Mouse (Mus musculus) forebrain, postnatal 0 days (tissue): Measurements from ENCODE around the gene Ccser1. TPM values are rescaled to one million over a fixed set of nuclear protein-coding genes. Genes with fewer than 3 reads are reported as not detected.

Experiments
- ATAC-seq: fragments of 200-750 bp; cut with Nextera tagmentation; 2 replicates; pipeline ENCODE4 v1.8.0; 2017; ENCODE audit warnings: mild to moderate bottlenecking, moderate library complexity
- DNase-seq: peaks from one replicate; pipeline ENCODE4 v3.0.0-alpha.2; 2015
- H3K27ac ChIP-seq: fragments of 300-500 bp; sonication (generic); 2 replicates; pipeline ENCODE4 v1.5.1; 2014; ENCODE audit warnings: low read depth, mild to moderate bottlenecking, antibody characterized with exemption, low read length, moderate library complexity, mixed read lengths
- H3K27me3 ChIP-seq: fragments of 300-500 bp; sonication (generic); 2 replicates; pipeline ENCODE4 v1.6.1; 2014; ENCODE audit warnings: mild to moderate bottlenecking, low read length, mixed read lengths; ENCODE audit not compliant: insufficient read depth
- H3K36me3 ChIP-seq: fragments of 300-500 bp; sonication (generic); 2 replicates; pipeline ENCODE4 v1.6.1; 2014; ENCODE audit warnings: mild to moderate bottlenecking, moderate library complexity; ENCODE audit not compliant: insufficient read depth
- H3K4me1 ChIP-seq: fragments of 300-500 bp; sonication (generic); 2 replicates; pipeline ENCODE4 v1.6.1; 2014; ENCODE audit warnings: antibody characterized with exemption; ENCODE audit not compliant: insufficient read depth
- H3K4me2 ChIP-seq: fragments of 300-500 bp; sonication (generic); 2 replicates; pipeline ENCODE4 v1.6.1; 2014; ENCODE audit warnings: low read depth, mild to moderate bottlenecking, moderate library complexity
- H3K4me3 ChIP-seq: fragments of 300-500 bp; sonication (generic); 2 replicates; pipeline ENCODE4 v1.5.1; 2014; ENCODE audit warnings: low read depth, low read length, mixed read lengths
- H3K9ac ChIP-seq: fragments of 300-500 bp; sonication (generic); 2 replicates; pipeline ENCODE4 v1.6.1; 2014; ENCODE audit warnings: mild to moderate bottlenecking
- H3K9me3 ChIP-seq: fragments of 300-500 bp; sonication (generic); 2 replicates; pipeline ENCODE4 v1.6.1; 2016; ENCODE audit warnings: low read length
- CTCF ChIP-seq: sonication (generic); IDR thresholded peaks from 2 replicates; pipeline ENCODE4 v1.5.1; 2016; ENCODE audit warnings: antibody characterized with exemption, control low read depth, low read depth
- WGBS: fragments of 180-500 bp; shearing (Covaris S2); extraction: QIAGEN DNeasy Blood & Tissue Kit; methylation state at CpG from one replicate; pipeline ENCODE4 v1.1.7; 2014; 5-methylcytosine and 5-hydroxymethylcytosine counted together
- polyA plus RNA-seq: library from polyadenylated mRNA; unstranded; fragments of >200 nt; fragmentation: Nextera tagmentation; extraction: Ambion mirVana; gene quantifications from 2 replicates; pipeline ENCODE4 v1.2.1, GENCODE M21; 2015
- total RNA-seq: library from RNA; depleted of rRNA; stranded (reverse); fragments of >200 nt; gene quantifications from 2 replicates; pipeline ENCODE4 v1.2.3, GENCODE M21; 2014

Ccser1 gene
- total and polyA plus RNA-seq, 2 experiments from 2014 or later, result 14.4 to 58.1 TPM

DNA sequence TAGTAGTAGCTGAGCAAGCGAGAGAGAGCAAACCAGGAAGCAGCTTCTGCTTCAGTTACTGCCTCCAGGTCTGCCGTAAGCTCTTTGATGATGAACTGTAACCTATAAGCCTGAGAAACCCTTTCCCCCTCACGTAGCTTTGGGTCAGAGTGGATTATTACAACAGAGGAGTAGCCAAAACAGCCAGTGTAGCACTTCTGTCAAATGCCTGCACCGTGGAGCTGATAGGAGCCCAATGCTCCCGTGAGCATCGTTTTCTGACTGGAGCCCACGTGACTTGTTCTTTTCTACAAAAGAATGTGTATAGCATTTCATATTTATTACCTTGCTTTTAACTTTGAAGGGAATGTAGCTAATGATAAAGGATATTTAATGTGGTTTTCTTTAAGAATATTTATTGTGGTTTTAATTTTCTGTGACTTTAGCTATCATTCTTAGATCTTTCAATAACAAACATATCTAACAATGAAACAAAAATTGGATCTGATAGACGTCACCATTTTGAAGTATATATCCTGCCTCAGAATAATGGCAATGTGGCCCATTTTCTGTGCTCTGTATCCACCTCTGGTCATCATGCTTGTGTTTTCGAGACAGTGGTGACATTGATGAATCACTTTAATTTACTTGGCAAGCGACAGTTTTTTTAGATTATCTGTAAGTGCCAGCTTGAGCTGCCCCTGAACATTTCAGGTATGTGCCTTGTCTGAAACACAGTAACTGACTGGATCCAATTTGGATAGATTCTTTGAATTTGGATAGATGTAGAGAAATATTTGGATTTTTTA, 78.9 kb downstream of the Ccser1 start:
- WGBS, result 72% methylated on average over 10 of the region's 10 CpGs
- DNase-seq (no peak), ATAC-seq (no peak)
- Histone ChIP-seq H3K9ac (no peak overlapping the region), H3K9me3 (no peaks in the 10 kb centered on the region), H3K4me2 (no peak overlapping the region), H3K36me3 (no peaks in the 10 kb centered on the region), H3K4me1 (no peaks in the 10 kb centered on the region), H3K27ac (no peak overlapping the region), H3K4me3 (no peak overlapping the region), H3K27me3 (no peaks in the 10 kb centered on the region)
- TF ChIP-seq CTCF, result no peak

DNA sequence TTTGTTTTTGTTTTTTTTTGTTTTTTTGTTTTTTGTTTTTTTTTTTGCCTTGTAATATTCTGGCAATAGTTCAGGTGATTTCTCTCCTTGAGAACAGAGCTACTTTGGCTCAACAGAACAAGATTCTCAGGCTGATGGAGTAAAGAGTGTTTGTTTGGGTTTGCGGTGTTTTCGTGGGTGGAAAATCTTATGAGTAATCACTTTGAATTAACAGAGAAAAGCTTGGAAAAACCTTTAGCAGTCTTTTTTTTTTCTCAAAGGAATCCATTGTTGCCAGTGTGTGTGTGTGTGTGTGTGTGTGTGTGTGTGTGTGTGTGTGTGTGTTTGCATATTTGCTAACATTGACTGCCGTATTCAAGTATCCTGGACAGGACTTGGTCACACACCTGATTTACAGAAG, 81.3 kb downstream of the Ccser1 start:
- Histone ChIP-seq H3K36me3 (no peaks in the 10 kb centered on the region), H3K4me3 (no peak overlapping the region), H3K9me3 (no peaks in the 10 kb centered on the region), H3K4me2 (no peak overlapping the region), H3K9ac (no peak overlapping the region), H3K27ac (no peak overlapping the region), H3K4me1 (no peaks in the 10 kb centered on the region), H3K27me3 (no peaks in the 10 kb centered on the region)
- 52% methylated on average over 3 of the region's 3 CpGs for WGBS
- no peak for ATAC-seq
- no peak for DNase-seq
- TF ChIP-seq CTCF, result no peak

DNA sequence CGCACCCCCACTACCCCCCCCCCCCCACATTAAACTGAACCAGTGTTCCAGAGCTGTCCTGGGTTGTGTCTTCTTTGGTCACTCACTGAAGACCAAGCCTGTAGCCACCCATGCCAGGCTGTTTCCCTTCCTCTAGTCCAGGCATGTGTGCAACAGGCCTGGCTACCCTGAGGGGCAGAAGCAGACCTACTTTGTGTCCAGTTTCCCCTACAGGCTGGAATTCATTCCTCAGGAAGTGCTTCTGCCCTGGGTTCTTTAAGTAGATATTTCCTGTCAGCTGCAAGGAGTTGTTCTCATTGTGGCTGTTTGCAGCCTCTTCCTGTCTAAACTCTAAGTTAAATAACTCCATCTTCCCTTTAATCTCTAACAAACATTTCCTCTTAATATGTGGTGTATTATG, 82.3 kb downstream of the Ccser1 start:
- H3K27ac ChIP-seq, result no peak overlapping the region
- no peaks in the 10 kb centered on the region for H3K9me3 ChIP-seq
- no peaks in the 10 kb centered on the region for H3K27me3 ChIP-seq
- H3K36me3 ChIP-seq, result no peaks in the 10 kb centered on the region
- H3K4me1 ChIP-seq, result no peaks in the 10 kb centered on the region
- no peak overlapping the region for H3K9ac ChIP-seq
- WGBS, result 100% methylated on average over 1 of the region's 1 CpGs
- no peak overlapping the region for H3K4me3 ChIP-seq
- TF ChIP-seq CTCF, result no peak
- no peak overlapping the region for H3K4me2 ChIP-seq
- DNase-seq (no peak), ATAC-seq (no peak)

- no peak for TF ChIP-seq CTCF
- Histone ChIP-seq H3K9me3 (no peaks in the 10 kb centered on the region), H3K4me3 (no peak overlapping the region), H3K4me1 (no peaks in the 10 kb centered on the region), H3K27me3 (no peaks in the 10 kb centered on the region), H3K9ac (no peak overlapping the region), H3K36me3 (no peaks in the 10 kb centered on the region), H3K4me2 (no peak overlapping the region), H3K27ac (no peak overlapping the region)
- no peak for DNase-seq
- peak; percentile 27; the same call in 1 of the 2 replicates for ATAC-seq
- 26% methylated on average over 1 of the region's 1 CpGs for WGBS
Measured at GRCm38 (mm10) chr6:61263291-61263690, 83.2 kb downstream of the Ccser1 start.

GRCm38 (mm10) chr6:61271033-61271432, 90.9 kb downstream of the Ccser1 start:
- Histone ChIP-seq H3K4me1 (no peaks in the 10 kb centered on the region), H3K9me3 (no peaks in the 10 kb centered on the region), H3K4me3 (no peak overlapping the region), H3K27ac (no peak overlapping the region), H3K4me2 (no peak overlapping the region), H3K36me3 (no peaks in the 10 kb centered on the region), H3K27me3 (no peaks in the 10 kb centered on the region), H3K9ac (no peak overlapping the region)
- TF ChIP-seq CTCF, result no peak
- DNase-seq (no peak), ATAC-seq (no peak)
- WGBS, result 86% methylated on average over 1 of the region's 2 CpGs

- ATAC-seq (no peak), DNase-seq (no peak)
- TF ChIP-seq CTCF, result no peak
- Histone ChIP-seq H3K9me3 (no peaks in the 10 kb centered on the region), H3K27ac (no peak overlapping the region), H3K4me3 (no peak overlapping the region), H3K36me3 (no peaks in the 10 kb centered on the region), H3K9ac (no peak overlapping the region), H3K27me3 (no peaks in the 10 kb centered on the region), H3K4me1 (no peaks in the 10 kb centered on the region), H3K4me2 (no peak overlapping the region)
- 52% methylated on average over 3 of the region's 3 CpGs for WGBS
Measured at GRCm38 (mm10) chr6:61273430-61273829, 93.3 kb downstream of the Ccser1 start.

- no peak for DNase-seq
- H3K36me3 ChIP-seq, result no peaks in the 10 kb centered on the region
- no peak for ATAC-seq
- TF ChIP-seq CTCF, result no peak
- H3K9me3 ChIP-seq, result no peaks in the 10 kb centered on the region
- WGBS, result 68% methylated on average over 7 of the region's 7 CpGs
- H3K9ac ChIP-seq, result no peak overlapping the region
- no peak overlapping the region for H3K4me2 ChIP-seq
- no peaks in the 10 kb centered on the region for H3K4me1 ChIP-seq
- H3K4me3 ChIP-seq, result no peak overlapping the region
- no peak overlapping the region for H3K27ac ChIP-seq
- H3K27me3 ChIP-seq, result no peaks in the 10 kb centered on the region
Measured at GRCm38 (mm10) chr6:61279506-61279905, 99.4 kb downstream of the Ccser1 start.
